Mouse (Mus musculus): ENCODE results near the gene Zfp787.
"Not testable (repeated sequence)": the region's sequence is repeated elsewhere in the genome, so short reads cannot be mapped to it uniquely, and the experiment has no call there.

Gene Zfp787

DNA sequence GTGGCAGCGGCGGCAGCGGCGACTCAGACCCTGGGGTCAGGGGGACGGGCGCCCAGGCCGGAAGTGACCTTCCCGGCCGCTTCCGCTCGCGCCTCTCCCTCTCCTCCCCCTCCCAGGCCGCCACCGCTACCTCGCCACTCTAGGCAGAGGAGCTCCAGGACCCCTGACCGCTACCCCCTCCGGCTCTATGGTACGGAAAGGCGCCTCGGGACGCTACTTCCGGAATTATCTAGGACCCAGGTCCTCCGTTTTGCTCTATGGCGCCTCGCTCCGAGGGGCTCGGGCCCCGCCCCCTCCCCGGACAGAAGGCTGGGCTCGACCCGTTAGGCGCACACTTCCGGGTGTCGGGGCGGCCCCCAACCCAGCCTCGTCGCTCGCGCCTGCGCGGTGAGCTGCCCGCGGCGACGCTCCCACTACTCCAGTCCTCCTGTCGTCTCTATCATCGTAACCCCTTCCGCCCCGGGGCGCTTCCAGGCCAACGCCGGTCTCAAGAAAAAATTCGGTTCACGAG, at the start of gene Zfp787:
Zfp787 (minus strand) TSS at position 97 of the 511 bp plus-strand sequence.
- DNase-seq (ENCODE audit: low spot score) = peak; percentile 95

DNA sequence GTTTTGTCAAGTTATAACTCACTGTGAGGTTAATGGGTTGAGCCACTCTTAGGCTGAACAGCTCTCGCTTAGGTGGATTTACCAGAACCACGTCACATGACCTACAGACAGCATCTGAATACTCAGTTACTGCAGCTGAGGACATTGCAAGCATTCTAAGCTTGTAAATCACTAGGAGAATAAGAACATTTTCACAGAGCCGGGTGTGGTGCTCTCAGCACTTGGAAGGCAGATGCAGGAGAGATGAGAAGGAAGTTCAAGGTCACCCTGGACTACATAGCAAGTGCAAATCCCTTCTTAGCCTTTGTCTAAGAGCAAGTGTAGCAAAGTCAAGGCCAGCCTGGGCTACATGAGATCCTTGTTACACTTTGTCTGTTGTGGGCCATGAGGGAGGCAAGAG, 48.4 kb upstream of the Zfp787 start:
- DNase-seq (ENCODE audit: low spot score) = no peak

DNA sequence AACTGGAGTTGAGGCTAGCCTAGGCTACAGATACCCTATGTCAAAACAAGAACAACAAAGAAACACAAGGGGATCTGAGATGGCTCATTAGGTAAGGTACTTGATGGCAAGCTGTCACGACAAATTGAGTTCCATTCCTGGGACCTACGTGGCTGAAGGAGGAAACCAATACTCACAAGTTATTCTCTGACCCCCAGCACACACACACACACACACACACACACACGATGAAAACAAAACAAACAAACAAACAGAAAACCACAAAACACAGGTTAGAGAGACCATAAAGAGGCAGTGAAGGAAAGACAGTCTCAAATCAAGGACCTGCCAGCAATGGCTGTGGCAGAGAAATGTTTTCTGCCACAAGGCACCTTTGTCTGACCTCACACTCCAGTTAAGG, 41.0 kb upstream of the Zfp787 start, which contains the start of gene Galp:
Galp (plus strand) TSS at position 301 of the 400 bp plus-strand sequence.
- DNase-seq (ENCODE audit: low spot score) = no peak

DNA sequence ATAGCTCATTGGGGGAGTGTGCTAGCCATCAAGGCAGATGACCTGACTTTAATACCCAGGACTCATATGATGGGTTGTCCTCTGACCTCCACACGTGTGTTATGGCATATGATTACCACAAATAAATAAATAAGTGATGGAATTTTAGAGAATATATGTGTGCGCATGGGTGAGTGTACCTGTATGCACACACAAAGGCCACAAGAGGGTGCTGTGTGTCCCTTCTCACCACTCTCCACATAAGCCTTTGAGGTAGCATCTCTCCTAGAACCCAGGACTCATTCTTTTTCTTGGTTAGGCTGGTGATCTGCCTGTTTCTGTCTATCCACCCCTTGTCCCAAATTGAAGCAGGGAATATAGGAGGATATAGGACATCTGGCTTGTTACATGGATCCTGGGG, 40.0 kb upstream of the Zfp787 start:
- no peak for DNase-seq (ENCODE audit: low spot score)

DNA sequence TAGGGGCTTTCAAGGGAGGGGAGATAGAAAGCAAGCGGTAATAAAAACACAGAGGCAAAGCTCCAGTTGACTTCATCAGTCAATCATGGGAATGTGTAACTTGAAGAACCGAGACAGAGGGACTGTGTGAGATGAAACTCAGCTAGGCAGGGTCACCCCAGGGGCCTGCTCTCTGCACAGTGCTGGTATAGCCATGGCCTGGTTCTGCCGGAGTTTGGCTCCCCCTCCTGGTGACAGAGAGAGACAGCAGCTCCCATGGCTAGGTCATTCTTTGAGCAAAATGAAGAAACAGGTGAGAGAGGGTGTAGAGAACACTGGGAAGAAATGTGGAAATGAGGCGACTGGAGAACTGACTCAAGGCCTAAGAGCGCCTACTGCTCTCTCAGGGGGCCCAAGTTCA, 38.3 kb upstream of the Zfp787 start:
- DNase-seq (ENCODE audit: low spot score) = peak; percentile 59

DNA sequence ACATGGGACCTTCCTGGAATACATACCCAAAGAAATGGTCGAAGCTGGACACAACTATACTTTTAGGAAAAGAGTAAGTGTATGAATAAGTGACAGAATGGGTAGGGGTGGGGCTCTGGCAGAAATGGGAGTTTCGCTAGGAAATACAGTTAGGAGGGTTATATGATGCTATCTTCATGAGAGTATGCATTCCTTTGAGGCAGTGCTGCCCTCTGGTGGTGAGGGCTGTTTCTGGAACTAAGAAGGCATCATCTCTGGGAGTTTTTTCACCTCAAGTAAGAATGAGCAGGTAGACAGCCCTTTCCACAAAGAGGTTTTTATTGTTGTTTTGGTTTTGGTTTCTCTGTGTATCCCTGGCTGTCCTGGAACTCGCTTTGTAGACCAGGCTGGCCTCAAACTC, 35.6 kb upstream of the Zfp787 start:
- DNase-seq (ENCODE audit: low spot score) = peak; percentile 77

DNA sequence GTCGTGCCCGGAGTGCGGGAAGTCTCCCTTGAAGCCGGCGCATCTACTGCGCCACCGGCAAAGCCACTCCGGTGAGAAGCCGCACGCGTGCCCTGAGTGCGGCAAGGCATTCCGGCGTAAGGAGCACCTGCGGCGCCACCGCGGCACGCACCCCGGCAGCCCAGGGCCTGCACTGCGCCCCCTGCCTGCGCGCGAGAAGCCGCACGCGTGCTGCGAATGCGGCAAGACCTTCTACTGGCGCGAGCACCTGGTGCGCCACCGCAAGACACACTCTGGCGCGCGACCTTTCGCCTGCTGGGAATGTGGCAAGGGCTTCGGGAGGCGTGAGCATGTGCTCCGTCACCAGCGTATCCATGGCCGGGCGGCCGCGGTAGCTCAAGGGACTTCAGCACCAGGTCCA, 33.7 kb upstream of the Zfp787 start:
- DNase-seq (ENCODE audit: low spot score) = no peak

DNA sequence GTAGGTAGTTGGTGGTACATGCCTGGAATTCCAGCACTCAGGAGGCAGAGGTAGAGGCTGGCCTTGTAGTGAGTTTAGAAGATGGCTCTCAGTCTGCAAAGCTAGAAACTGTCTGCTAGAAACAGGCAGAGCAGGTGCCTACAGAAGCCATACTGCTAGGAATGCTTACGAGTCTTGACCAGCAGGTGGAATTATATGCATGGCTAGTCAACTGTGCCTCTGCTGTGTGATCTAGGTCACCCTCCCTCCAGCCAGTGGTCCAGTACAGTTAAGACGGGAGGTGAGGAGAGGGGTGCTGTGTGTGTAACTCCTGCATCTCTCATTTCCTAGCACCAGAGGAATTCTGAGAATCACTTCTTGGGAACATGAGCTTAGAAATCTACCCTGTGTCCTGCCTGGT, 31.0 kb upstream of the Zfp787 start:
- no peak for DNase-seq (ENCODE audit: low spot score)

DNA sequence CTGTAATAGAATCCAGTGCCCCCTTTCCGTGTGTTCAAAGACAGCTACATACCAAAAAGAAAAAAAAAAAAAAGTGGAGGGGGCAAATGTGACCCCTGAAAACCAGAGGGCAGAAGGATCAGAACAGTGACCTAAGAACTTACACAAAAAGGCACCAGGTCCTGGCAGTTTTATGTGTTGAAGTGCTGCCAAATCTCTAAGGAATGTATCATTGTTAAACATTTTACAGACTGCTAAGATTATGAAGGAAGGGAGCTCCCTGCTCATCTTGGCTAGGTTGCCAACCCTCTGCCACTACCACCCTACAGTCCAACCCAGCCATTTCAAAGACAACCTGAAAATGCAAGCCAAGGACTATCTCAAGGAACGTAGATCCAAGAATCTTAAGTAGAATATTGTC, 30.4 kb upstream of the Zfp787 start:
- no peak for DNase-seq (ENCODE audit: low spot score)

DNA sequence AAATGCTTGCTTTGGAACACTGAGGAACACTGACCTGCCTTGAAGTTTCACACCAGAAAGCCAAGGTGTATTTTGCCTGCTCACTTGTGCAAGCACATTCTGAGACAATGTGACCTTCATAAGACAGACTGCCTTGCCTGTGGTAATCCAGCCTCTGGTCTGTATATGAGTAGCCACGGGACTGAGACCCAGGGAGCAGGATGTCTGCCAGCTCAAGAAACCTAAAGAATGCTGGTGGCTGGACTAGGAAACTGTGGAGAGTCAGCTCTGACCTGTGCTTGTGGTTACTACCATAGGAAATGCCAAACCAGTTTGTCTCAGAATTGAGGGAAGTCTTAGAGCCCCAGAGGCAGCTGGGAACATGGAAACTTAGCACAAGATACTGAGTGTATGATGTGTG, 29.6 kb upstream of the Zfp787 start:
- DNase-seq (ENCODE audit: low spot score) = no peak

DNA sequence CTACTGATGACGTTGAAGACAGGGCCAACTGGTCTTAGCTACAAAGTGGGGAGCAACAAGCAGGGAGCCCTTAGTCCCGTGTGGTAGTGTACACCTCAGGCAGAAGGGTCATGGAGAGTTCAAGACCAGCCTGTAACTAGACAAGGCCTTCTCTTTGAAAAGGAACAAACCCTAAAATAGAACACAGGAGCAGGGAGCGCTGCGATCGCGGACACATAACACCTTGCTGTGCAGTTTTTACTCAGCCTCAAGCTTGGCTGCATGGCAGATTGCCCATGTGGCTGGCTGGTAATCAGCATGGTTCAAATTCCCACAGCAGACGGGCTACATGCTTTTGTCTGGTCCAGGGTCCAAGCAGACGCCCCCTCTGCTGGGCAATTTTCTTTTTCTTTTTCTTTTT, 28.7 kb upstream of the Zfp787 start:
- DNase-seq (ENCODE audit: low spot score) = no peak

DNA sequence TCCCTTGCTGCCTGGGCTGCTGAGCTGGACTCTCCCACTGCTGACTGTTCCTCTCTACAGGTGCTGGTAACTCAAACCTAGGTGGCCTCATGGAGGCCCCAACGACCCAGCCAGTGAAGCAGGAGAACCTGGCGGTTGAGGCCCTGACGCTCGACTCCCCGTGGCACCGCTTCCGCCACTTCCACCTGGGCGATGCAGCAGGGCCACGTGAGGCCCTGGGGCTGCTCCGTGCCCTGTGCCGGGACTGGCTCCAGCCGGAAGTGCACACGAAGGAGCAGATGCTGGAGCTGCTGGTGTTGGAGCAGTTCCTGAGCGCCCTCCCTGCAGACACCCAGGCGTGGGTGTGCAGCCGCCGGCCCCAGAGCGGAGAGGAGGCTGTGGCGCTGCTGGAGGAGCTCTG, 28.0 kb upstream of the Zfp787 start:
- no peak for DNase-seq (ENCODE audit: low spot score)

DNA sequence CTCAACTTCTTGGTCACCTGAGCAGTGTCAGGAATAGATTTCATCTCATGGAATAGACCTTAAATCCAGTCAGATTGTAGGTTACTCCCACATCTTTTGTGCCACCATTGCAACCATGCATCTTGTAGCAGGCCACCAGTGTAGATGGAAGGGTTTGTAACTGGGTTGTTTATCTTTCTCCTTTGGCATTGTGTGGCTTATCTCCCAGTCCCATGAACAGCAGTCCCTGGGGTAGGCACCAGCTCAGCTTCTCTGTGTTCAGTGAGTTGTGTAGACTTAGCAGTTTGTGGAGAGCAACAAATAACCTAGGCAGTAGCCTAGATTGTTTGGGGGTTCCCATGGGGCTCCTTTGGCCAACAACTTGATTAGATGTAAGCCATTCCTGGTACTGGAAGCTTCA, 27.1 kb upstream of the Zfp787 start:
- no peak for DNase-seq (ENCODE audit: low spot score)

DNA sequence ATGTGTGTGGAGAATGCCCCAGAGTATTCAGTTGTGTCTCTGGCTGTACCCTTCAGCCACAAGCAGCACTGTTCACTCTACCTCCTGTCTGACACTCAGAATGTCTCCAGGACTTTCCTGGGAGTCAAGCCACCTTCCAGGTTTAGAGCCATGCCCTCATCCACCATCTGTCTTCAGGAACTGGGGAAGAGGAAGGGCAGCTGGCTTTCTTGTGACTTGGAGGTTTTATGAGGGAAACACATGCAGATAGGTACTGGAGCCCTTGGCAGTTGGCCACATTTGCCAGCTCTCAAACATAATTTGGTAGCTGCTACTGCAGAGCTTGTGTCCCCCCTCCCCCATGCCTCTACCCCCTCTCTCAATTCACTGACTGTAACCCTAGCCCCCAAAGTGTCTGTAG, 23.2 kb upstream of the Zfp787 start:
- no peak for DNase-seq (ENCODE audit: low spot score)

DNA sequence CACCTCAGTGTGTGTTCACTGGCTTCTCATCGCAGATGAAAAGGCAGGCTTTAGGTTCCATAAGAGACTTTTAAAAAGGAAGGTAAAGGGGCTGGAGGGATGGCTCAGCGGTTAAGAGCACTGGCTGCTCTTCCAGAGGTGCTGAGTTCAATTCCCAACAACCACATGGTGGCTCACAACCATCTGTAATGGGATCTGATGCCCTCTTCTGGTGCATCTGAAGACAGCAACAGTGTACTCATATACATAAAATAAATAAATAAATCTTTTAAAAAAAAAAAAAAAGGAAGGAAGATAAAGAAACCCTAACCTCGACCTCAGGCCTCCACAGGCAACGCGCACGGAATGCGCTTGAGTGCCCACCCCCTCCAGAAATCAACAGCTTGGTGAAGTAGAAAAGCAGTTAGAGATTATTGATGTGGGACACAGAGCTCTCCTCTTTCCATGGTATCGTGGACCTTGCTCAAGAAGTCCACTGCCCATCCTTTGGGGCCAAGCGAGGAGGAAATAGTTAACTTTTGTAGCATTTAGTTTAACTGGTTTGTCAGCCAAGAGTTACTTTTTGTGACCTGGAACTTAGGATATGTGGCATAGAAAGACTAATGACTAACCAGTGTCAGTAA, 18.7 kb upstream of the Zfp787 start:
- not testable (repeated sequence) for DNase-seq (ENCODE audit: low spot score)

DNA sequence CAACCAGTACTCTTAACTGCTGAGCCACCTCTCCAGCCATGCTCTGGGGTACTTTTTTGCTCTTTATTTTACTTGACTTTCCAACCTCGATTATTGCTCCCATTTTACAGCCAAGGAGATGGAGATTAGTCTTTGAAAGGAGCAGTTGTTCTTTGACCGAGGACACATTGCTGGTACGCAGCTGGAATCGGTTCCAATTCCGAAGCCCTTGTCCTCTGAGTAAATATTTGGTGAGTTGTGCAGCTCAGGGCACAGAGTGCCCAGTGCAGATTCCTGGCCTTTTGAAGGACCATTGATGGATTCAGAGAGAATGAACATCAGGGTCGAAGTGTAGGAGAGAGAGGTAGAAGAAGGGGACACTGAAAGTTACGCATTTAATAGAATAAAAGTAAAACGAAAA, 18.1 kb upstream of the Zfp787 start:
- DNase-seq (ENCODE audit: low spot score) = no peak

DNA sequence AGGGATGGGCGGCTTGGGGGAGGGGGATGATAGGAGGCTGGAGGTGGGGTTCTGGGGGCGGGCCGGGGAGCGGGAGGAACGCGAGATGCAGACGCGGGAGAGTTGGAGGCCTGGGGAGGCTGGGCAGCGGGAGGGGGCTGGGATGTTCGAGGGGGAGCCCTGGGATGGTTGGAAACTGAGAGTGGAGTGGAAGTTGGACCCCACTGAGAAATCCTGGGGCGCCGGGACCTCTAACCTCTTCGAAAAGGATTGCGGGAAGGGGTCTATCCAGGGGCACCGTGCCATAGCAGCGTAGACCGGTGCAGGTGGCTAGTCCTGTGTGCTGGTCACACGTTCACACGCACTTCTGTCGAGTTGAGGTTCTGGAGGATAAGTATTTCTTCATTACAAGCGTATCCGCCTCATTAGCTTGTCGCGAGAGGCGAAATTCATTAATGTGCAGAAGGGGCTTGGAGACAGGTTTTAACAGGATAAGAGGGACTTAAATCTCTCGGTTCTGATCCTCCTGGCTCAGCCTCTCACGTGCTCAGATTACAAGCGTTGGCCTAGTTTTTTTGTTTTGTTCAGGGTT, 17.0 kb upstream of the Zfp787 start:
- peak; percentile 55 for DNase-seq (ENCODE audit: low spot score)

DNA sequence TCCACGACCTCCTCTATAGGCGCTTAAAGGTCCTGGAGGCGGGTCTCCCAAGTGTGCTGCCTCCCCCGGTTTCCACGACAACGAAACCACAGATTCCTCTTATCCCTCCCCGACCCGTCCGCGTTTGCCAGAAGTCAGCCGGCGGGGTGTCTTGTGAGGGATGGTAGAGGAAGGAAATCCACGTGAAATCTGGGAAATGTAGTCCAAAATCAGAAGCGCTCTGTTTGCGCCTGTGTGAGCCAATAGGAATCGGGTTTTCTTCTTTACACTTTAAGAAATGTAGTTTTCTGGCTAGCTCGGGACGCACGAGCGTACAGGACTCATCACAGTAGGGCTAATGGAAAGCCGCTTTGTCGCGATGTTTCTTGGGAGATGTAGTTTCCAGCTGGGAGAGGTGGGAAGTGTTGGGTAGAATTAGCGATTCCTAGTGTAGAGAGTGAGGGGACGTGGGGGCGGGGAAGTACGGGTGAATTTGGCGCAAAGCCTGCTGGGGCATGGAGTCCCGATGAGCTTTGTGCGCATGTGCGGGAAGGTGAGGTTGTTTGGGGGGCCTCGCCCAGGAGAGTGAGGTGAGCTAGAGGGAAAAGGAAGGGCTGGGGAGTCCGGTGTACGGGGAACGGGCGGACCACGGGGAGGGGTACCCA, 16.3 kb upstream of the Zfp787 start, which contains the start of gene Zfp444:
Zfp444 (plus strand) TSS at position 221 of the 644 bp plus-strand sequence.
- peak; percentile 98 for DNase-seq (ENCODE audit: low spot score)

DNA sequence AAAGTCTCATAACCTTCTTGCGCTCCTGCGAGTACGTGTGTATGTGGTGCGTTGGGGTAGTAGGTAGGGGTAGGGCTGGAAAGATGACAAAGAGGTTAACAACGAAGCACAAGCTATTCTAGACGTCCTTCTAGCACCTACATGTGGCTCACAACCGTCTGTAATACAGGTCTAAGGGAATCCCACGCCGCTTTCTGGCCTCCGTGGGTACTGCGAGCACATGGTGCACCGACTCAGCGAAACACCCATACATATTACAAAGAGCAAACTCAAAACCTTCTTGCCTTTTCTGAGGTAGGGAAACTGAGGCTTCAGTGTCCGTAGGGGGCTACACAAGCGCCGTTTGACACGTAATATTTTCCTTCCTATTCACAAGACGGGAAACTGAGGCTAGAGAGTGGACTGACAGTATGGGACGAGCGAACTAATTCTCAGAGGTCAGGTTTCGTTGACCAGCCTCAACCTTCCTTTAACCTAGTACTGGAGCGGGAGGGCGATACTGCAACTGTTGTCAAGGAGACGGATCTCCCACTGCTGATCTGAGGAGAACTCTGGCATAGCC, 15.7 kb upstream of the Zfp787 start:
- DNase-seq (ENCODE audit: low spot score) = peak; percentile 82

DNA sequence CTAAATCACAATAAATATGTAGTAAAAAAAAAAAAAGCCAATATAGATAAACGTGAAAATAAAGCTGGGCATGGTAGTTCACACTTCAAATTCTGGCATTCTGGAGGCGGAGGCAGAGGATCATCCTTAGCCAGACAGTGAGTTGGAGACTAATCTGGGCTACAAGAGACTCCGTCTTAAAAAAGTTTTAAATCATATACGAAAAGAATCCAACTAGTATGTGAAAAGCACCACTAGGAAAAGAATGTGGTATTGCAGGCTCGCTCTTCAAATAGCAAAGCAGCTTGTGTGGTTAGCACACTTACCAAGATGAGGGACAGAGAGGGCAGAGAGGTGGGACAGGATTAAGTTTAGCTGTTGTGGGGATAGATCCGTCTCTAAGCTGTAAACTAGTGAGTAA, 15.1 kb upstream of the Zfp787 start:
- peak; percentile 16 for DNase-seq (ENCODE audit: low spot score)

DNA sequence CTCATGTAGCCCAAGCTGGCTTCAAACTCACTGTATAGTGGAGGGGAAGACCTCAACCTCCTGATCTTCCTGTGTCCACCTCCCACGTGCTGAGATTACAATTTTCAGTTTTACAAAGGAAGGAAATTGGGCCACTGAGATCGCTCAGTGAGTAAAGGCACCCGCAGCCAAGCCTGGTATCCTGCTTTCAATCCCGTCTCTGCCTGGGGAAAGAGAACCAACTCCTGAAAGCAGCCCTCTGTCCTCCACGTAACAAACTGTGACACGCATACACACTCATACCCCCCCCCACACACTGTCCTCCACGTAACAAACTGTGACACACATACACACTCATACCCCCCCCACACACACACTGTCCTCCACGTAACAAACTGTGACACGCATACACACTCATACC, 14.6 kb upstream of the Zfp787 start:
- no peak for DNase-seq (ENCODE audit: low spot score)

DNA sequence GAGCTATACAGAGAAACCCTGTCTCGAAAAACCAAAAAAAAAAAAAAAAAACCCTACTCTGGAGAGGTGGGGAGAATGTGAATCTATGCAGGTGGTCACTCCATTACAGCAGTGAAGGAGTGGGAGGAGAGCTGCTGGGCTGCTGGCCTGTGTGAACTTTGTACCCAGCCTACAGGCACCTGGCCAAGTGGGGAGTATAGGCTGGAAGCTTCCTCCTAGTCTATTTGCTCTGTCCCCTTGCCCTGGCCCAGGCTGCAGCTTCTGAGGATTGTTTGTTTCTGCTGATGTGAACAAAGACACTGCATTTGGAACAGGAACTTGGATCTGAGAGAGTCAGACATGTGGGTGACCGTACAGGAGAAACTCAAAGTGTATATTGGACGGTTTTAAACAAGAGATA, 13.6 kb upstream of the Zfp787 start:
- no peak for DNase-seq (ENCODE audit: low spot score)

DNA sequence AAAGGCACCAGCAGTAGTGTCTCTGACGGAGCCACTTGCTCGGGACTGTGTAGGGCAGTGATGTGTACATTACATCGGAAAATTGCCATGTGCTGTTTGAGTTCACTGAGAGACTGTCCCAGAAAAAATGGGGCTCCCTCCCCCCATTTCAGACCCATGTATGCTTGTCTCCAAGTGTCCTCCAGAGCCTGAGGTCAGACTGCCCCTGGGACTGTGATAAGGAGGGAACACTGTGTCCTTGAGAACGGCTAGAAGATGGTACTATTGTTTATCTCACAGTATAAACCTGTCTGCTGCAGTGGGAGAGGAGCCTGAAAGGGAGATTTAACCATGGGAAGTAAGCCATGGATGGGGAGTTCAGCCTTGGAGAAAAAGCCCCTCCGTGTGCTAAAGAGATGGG, 8.9 kb upstream of the Zfp787 start:
- DNase-seq (ENCODE audit: low spot score) = no peak
